Mouse (Mus musculus) heart, adult 2 months (tissue): ENCODE data around the gene Nab1. TPM values are rescaled to one million over a fixed set of nuclear protein-coding genes. Genes with fewer than 3 reads are reported as not detected.

Experiments used
- DNase-seq, 2 experiments: peaks; one replicate each; pipeline ENCODE4 v3.0.0; 2021
- H3K27ac ChIP-seq: fragments of 200-600 bp; 2 replicates; pipeline ENCODE4 v1.8.1; 2022
- H3K27me3 ChIP-seq: fragments of 200-500 bp; 2 replicates; pipeline ENCODE4 v1.6.1; 2012; ENCODE audit warnings: mild to moderate bottlenecking, low read length, inconsistent platforms, mixed read lengths; ENCODE audit not compliant: control insufficient read depth, insufficient read depth
- H3K36me3 ChIP-seq: fragments of 200-500 bp; 2 replicates; pipeline ENCODE4 v1.6.1; 2012; ENCODE audit warnings: low read length, inconsistent platforms; ENCODE audit not compliant: control insufficient read depth, insufficient read depth
- H3K4me1 ChIP-seq: fragments of 200-500 bp; 2 replicates; pipeline ENCODE4 v1.6.1; 2011; ENCODE audit warnings: low read length; ENCODE audit not compliant: control insufficient read depth, insufficient read depth
- H3K4me3 ChIP-seq: fragments of 200-600 bp; 2 replicates; pipeline ENCODE4 v1.8.1; 2022
- H3K79me2 ChIP-seq: fragments of 200-500 bp; replicated peaks from 2 replicates; pipeline ENCODE4 v1.6.1; 2012; ENCODE audit warnings: mild to moderate bottlenecking, inconsistent platforms, low read length, moderate library complexity, mixed read lengths; ENCODE audit not compliant: control insufficient read depth, insufficient read depth
- H3K9ac ChIP-seq: fragments of 200-500 bp; 2 replicates; pipeline ENCODE4 v1.6.1; 2012; ENCODE audit warnings: low read depth, mild to moderate bottlenecking, control low read depth, inconsistent platforms, low read length, mixed read lengths
- CTCF ChIP-seq: fragments of 200-600 bp; IDR thresholded peaks from 2 replicates; pipeline ENCODE4 v1.8.1; 2022; ENCODE audit warnings: antibody characterized with exemption, mild to moderate bottlenecking, moderate library complexity
- EP300 ChIP-seq: fragments of 200-500 bp; IDR thresholded peaks from 2 replicates; pipeline ENCODE4 v1.6.1; 2011; ENCODE audit warnings: low read depth, low read length, control low read depth; ENCODE audit not compliant: insufficient read depth
- POLR2A ChIP-seq: fragments of 200-500 bp; IDR thresholded peaks from 2 replicates; pipeline ENCODE4 v1.6.1; 2011; ENCODE audit warnings: mild to moderate bottlenecking, low read depth, low read length, control low read depth; ENCODE audit not compliant: insufficient read depth
- WGBS: fragments of 180-500 bp; shearing (Covaris S2); methylation state at CpG from one replicate; pipeline ENCODE4 v1.1.7; 2018; 5-methylcytosine and 5-hydroxymethylcytosine counted together
- intact Hi-C: fragments of 180-260 bp; cut with DNase I; formaldehyde crosslinking; loops from one replicate; pipeline ENCODE4 v1.15.1; 2025
- polyA plus RNA-seq: library from polyadenylated mRNA; depleted of rRNA; stranded (reverse); fragments of >200 nt; gene quantifications from 2 replicates; pipeline ENCODE4 v1.2.3, GENCODE M21; 2012
- total RNA-seq, 2 experiments: library from RNA; stranded (reverse); gene quantifications; 2 replicates each; pipeline ENCODE4 v1.2.3; 2021

Nab1 gene
- total and polyA plus RNA-seq, 3 experiments, result 6.9 to 25.1 (median 23.1) TPM

GRCm38 (mm10) chr1:52511788-52512425, 11.4 kb upstream of the Nab1 start:
- 64% methylated on average over 1 of the region's 1 CpGs for WGBS
- no peaks in the 10 kb centered on the region for H3K27me3 ChIP-seq
- DNase-seq, result no peak
- H3K4me3 ChIP-seq, result no peak overlapping the region
- H3K9ac ChIP-seq, result no peak overlapping the region
- H3K36me3 ChIP-seq, result no peaks in the 10 kb centered on the region
- H3K79me2 ChIP-seq, result no peaks in the 10 kb centered on the region
- no peak for TF ChIP-seq POLR2A
- no peak for TF ChIP-seq CTCF
- no peak for TF ChIP-seq EP300
- intact Hi-C loops, result no loop called here
- no peaks in the 10 kb centered on the region for H3K4me1 ChIP-seq
- peak overlapping the region; percentile 44 for H3K27ac ChIP-seq

- WGBS, result 86% methylated on average over 1 of the region's 1 CpGs
- Histone ChIP-seq H3K36me3 (no peaks in the 10 kb centered on the region), H3K9ac (no peak overlapping the region), H3K4me1 (no peaks in the 10 kb centered on the region), H3K79me2 (no peaks in the 10 kb centered on the region), H3K4me3 (no peak overlapping the region), H3K27ac (no peak overlapping the region), H3K27me3 (no peaks in the 10 kb centered on the region)
- intact Hi-C loops, result no loop called here
- no peak for TF ChIP-seq POLR2A
- no peak for TF ChIP-seq CTCF
- TF ChIP-seq EP300, result no peak
- DNase-seq, result no peak
Measured at GRCm38 (mm10) chr1:52506211-52506610, 5.7 kb upstream of the Nab1 start.

GRCm38 (mm10) chr1:52502296-52502695, 1.8 kb upstream of the Nab1 start:
- TF ChIP-seq POLR2A, result no peak
- no peak for TF ChIP-seq CTCF
- no peak for TF ChIP-seq EP300
- Histone ChIP-seq H3K4me3 (no peak overlapping the region), H3K27ac (peak overlapping the region; percentile 10; the same call in 1 of the 2 replicates), H3K27me3 (no peaks in the 10 kb centered on the region), H3K4me1 (peaks cover 4% of the 10 kb centered on the region), H3K79me2 (no peaks in the 10 kb centered on the region), H3K36me3 (no peaks in the 10 kb centered on the region), H3K9ac (no peak overlapping the region)
- no peak for DNase-seq
- WGBS, result 46% methylated on average over 4 of the region's 4 CpGs
- intact Hi-C loops, result no loop called here

GRCm38 (mm10) chr1:52501688-52502133, 1.2 kb upstream of the Nab1 start:
- TF ChIP-seq CTCF (no peak), POLR2A (no peak), EP300 (no peak)
- peaks cover 6% of the 10 kb centered on the region for H3K4me1 ChIP-seq
- WGBS, result 63% methylated on average over 10 of the region's 10 CpGs
- peak overlapping the region; percentile 10; the same call in 1 of the 2 replicates for H3K27ac ChIP-seq
- no peak overlapping the region for H3K4me3 ChIP-seq
- H3K79me2 ChIP-seq, result peaks cover 1% of the 10 kb centered on the region; the same call in 1 of the 2 replicates
- H3K36me3 ChIP-seq, result 0 out of 2 replicates have a peak, but pooled peaks cover 2% of the 10 kb centered on the region
- H3K9ac ChIP-seq, result no peak overlapping the region
- intact Hi-C loops, result no loop called here
- no peaks in the 10 kb centered on the region for H3K27me3 ChIP-seq
- no peak for DNase-seq

GRCm38 (mm10) chr1:52501090-52501489, 611 bp upstream of the Nab1 start:
- Histone ChIP-seq H3K4me3 (peak overlapping the region; percentile 69; the same call in 1 of the 2 replicates), H3K9ac (no peak overlapping the region), H3K36me3 (peaks cover 3% of the 10 kb centered on the region; the same call in 1 of the 2 replicates), H3K4me1 (peaks cover 7% of the 10 kb centered on the region), H3K27ac (peak overlapping the region; percentile 87), H3K79me2 (peaks cover 1% of the 10 kb centered on the region; the same call in 1 of the 2 replicates), H3K27me3 (no peaks in the 10 kb centered on the region)
- intact Hi-C loops, result no loop called here
- TF ChIP-seq CTCF, result no peak
- TF ChIP-seq EP300, result no peak
- TF ChIP-seq POLR2A, result no peak
- DNase-seq, result no peak
- 48% methylated on average over 1 of the region's 1 CpGs for WGBS

GRCm38 (mm10) chr1:52499601-52500313, 722 bp downstream of the Nab1 start:
- peaks cover 1% of the 10 kb centered on the region; the same call in 1 of the 2 replicates for H3K79me2 ChIP-seq
- H3K4me3 ChIP-seq, result peak overlapping the region; percentile 95
- no peak for TF ChIP-seq CTCF
- no peak for TF ChIP-seq EP300
- TF ChIP-seq POLR2A, result no peak

More at GRCm38 (mm10) chr1:52499601-52500313, 722 bp downstream of the Nab1 start:
- under 1% methylated on average over 64 of the region's 68 CpGs for WGBS
- peak overlapping the region; percentile 93 for H3K9ac ChIP-seq
- peaks cover 14% of the 10 kb centered on the region for H3K4me1 ChIP-seq
- H3K36me3 ChIP-seq, result peaks cover 10% of the 10 kb centered on the region; the same call in 1 of the 2 replicates
- peak; percentile 71 to 76 for DNase-seq
- intact Hi-C loops, result loop anchor here (5.0 to 10.0 kb wide), 3 partner anchors 133 to 345 kb away; partner anchors contain the start of genes Hibch and Nemp2
- peak overlapping the region; percentile 69 for H3K27ac ChIP-seq
- H3K27me3 ChIP-seq, result no peaks in the 10 kb centered on the region
